Mouse (Mus musculus) MEL (cell line): ENCODE results near the gene Naip1.
A peak's percentile ranks its signal among the peaks of the same experiment; 100 is the strongest.

Experiments
- CTCF ChIP-seq, 3 experiments: IDR thresholded peaks in 2 of 3; conservative IDR thresholded peaks in 1 of 3; 2 replicates each; pipeline ENCODE4 v1.5.1; 2011 to 2012; ENCODE audit warnings: low read length in 3 of 3, low read depth in 2 of 3, mild to moderate bottlenecking in 2 of 3, improper control_type of control experiment in 1 of 3, inconsistent platforms in 1 of 3, mixed read lengths in 1 of 3, moderate library complexity in 1 of 3; ENCODE audit not compliant: control insufficient read depth in 1 of 3, insufficient read depth in 1 of 3, poor library complexity in 1 of 3, severe bottlenecking in 1 of 3
- MXI1 ChIP-seq: IDR thresholded peaks from 2 replicates; pipeline ENCODE4 v1.6.1; 2011; ENCODE audit warnings: mild to moderate bottlenecking, low read depth, low read length, improper control_type of control experiment
- ZNF384 ChIP-seq: IDR thresholded peaks from 2 replicates; pipeline ENCODE4 v1.6.1; 2012; ENCODE audit warnings: low read depth, mild to moderate bottlenecking, inconsistent platforms, low read length, improper control_type of control experiment

- TF ChIP-seq ZNF384 (no peak), MXI1 (peak; percentile 89), CTCF (IDR thresholded peaks at IDR 0.05 in 2 of 3, conservative IDR thresholded peaks at IDR 0.05 in 1 of 3; ENCODE audit: control insufficient read depth in 1 of 3, insufficient read depth in 1 of 3, low read depth in 2 of 3, low read length in 3 of 3, poor library complexity in 1 of 3, severe bottlenecking in 1 of 3) (no peak)
These were observed 37.8 kb upstream of the Naip1 start for GRCm38 (mm10) chr13:100490424-100490823.
